Mouse (Mus musculus) midbrain, embryonic 12.5 days (tissue): ENCODE data around the gene Bcl2l1. TPM values are rescaled to one million over a fixed set of nuclear protein-coding genes. Genes with fewer than 3 reads are reported as not detected.
A peak's percentile ranks its signal among the peaks of the same experiment; 100 is the strongest.

Experiments
- ATAC-seq: fragments of 200-750 bp; cut with Nextera tagmentation; 2 replicates; pipeline ENCODE4 v1.8.0; 2017; ENCODE audit warnings: low read depth, moderate TSS enrichment, moderate library complexity; ENCODE audit not compliant: low FRiP score
- H3K27ac ChIP-seq: fragments of 300-500 bp; sonication (generic); replicated peaks from 2 replicates; pipeline ENCODE4 v1.5.1; 2016; ENCODE audit warnings: mild to moderate bottlenecking
- H3K27me3 ChIP-seq: fragments of 300-500 bp; sonication (generic); 2 replicates; pipeline ENCODE4 v1.6.1; 2016; ENCODE audit warnings: mild to moderate bottlenecking
- H3K36me3 ChIP-seq: fragments of 300-500 bp; sonication (generic); 2 replicates; pipeline ENCODE4 v1.6.1; 2016
- H3K4me1 ChIP-seq: fragments of 300-500 bp; sonication (generic); 2 replicates; pipeline ENCODE4 v1.6.1; 2016
- H3K4me2 ChIP-seq: fragments of 300-500 bp; sonication (generic); replicated peaks from 2 replicates; pipeline ENCODE4 v1.6.1; 2016; ENCODE audit warnings: mild to moderate bottlenecking, moderate library complexity
- H3K4me3 ChIP-seq: fragments of 300-500 bp; sonication (generic); 2 replicates; pipeline ENCODE4 v1.5.1; 2016; ENCODE audit warnings: mild to moderate bottlenecking
- H3K9ac ChIP-seq: fragments of 300-500 bp; sonication (generic); replicated peaks from 2 replicates; pipeline ENCODE4 v1.6.1; 2016; ENCODE audit warnings: mild to moderate bottlenecking, moderate library complexity
- H3K9me3 ChIP-seq: fragments of 300-500 bp; sonication (generic); 2 replicates; pipeline ENCODE4 v1.6.1; 2016; ENCODE audit warnings: mild to moderate bottlenecking
- WGBS: fragments of 180-500 bp; shearing (Covaris S2); methylation state at CpG from one replicate; pipeline ENCODE4 v1.1.7; 2016; 5-methylcytosine and 5-hydroxymethylcytosine counted together
- microRNA-seq: library from miRNA; unstranded; fragments of <30 nt; microRNA quantifications from one replicate; pipeline ENCODE4, GENCODE M21; 2017
- polyA plus RNA-seq: library from polyadenylated mRNA; unstranded; fragments of >200 nt; fragmentation: Nextera tagmentation; extraction: Ambion mirVana; gene quantifications from 2 replicates; pipeline ENCODE4 v1.2.1, GENCODE M21; 2016

Gene Bcl2l1
- polyA plus RNA-seq, 1 experiment from 2014 or later: 156 TPM

DNA sequence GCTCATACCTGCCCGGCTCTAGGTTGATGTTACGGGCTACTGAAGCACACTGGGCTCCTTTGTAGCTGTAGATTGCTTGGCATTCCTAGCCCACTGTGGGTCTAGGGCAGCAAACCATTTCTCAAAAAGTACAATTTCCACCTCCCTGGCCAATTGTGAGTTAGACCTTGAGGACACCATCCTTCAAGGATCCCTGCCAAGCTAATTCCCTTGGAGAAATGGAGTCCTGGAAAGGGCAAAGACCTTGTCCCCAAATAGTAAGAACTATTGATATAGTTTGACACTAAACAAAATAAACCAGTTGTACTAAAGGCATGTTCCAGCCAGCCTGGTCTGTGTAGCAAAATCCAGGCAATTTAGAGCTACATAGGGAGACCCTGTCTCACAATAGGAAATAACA is 93.2 kb downstream of the Bcl2l1 start:
- 58% methylated on average over 2 of the region's 2 CpGs for WGBS
- Histone ChIP-seq H3K4me2 (peak overlapping the region; percentile 80), H3K27ac (peak overlapping the region; percentile 25), H3K27me3 (peaks cover 17% of the 10 kb centered on the region), H3K9ac (peak overlapping the region; percentile 75; the same call in 1 of the 2 replicates), H3K4me3 (peak overlapping the region; percentile 63), H3K9me3 (no peaks in the 10 kb centered on the region), H3K36me3 (no peaks in the 10 kb centered on the region), H3K4me1 (peaks cover 69% of the 10 kb centered on the region)
- no peak for ATAC-seq

DNA sequence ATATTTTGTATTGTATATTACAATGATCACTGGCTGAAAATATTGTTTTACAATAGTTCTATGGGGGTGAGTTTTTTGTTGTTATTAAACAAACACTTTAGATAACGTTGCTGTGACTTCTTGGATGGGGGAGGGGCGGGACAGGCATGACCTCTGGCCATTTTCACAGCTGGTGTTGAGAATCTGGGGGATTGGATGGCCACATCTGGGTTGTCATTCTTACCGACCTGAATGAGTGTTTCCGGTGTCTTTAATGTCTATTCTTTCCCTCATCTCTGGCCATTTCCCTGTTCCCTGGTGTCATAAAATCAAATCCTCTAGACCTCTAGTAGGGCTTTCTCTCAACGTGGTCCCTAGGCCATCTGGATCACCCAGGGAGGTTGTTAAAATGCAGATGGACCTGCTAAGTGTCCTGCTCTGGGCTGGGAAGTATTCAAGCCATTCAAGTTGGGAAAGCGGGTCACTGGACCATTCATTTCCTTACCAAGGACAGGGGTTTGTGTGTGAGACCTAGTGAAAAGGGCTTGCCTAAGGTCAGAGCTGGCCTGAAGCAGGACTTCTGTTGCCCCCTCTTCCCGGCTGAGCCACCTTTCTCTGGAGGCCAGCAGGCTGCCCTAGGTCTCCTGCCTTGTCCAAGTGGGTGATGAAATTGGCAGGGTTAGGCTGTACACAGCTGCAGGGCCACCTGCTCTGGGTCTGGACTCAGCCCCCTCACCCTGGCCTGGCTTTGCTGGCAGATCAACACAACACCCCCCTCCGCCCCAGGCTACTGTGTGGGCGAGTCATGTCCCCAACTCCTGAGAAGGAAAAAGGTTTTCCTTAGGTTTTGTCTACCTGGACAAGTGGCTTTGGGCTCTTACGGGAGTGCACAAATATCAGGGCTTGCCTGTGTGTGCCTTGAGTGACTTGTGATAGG is 94.0 kb downstream of the Bcl2l1 start:
- Histone ChIP-seq H3K27me3 (peaks cover 17% of the 10 kb centered on the region), H3K4me1 (peaks cover 73% of the 10 kb centered on the region), H3K36me3 (no peaks in the 10 kb centered on the region), H3K27ac (peak overlapping the region; percentile 25), H3K9me3 (no peaks in the 10 kb centered on the region), H3K9ac (peak overlapping the region; percentile 75), H3K4me3 (peak overlapping the region; percentile 63), H3K4me2 (peak overlapping the region; percentile 80)
- 13% methylated on average over 10 of the region's 10 CpGs for WGBS
- ATAC-seq: no peak

DNA sequence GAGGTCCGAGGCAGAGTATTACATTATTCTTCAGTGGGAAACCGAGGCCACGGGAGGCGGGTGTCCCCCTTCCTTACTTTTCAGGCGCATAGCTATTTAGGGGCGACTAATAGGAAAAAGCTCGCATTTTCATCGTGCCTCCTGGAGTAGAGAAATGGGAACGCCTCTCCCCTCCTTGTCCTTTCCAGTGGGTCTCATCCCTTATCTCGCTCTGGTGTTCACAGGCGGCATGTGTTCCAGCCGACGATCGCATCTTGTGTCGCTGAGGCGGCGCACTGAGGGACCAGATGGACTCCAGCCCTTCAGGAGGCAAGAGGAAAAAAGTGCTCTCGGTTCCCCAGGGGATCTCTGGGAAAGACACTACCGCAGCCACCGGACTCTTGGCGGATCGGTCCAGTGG is 94.8 kb downstream of the Bcl2l1 start:
- Histone ChIP-seq H3K36me3 (no peaks in the 10 kb centered on the region), H3K4me2 (peak overlapping the region; percentile 80), H3K9ac (peak overlapping the region; percentile 75), H3K4me1 (peaks cover 67% of the 10 kb centered on the region), H3K27me3 (peaks cover 17% of the 10 kb centered on the region), H3K9me3 (no peaks in the 10 kb centered on the region), H3K27ac (peak overlapping the region; percentile 80), H3K4me3 (peak overlapping the region; percentile 63)
- 0% methylated on average over 22 of the region's 22 CpGs for WGBS
- ATAC-seq: no peak

DNA sequence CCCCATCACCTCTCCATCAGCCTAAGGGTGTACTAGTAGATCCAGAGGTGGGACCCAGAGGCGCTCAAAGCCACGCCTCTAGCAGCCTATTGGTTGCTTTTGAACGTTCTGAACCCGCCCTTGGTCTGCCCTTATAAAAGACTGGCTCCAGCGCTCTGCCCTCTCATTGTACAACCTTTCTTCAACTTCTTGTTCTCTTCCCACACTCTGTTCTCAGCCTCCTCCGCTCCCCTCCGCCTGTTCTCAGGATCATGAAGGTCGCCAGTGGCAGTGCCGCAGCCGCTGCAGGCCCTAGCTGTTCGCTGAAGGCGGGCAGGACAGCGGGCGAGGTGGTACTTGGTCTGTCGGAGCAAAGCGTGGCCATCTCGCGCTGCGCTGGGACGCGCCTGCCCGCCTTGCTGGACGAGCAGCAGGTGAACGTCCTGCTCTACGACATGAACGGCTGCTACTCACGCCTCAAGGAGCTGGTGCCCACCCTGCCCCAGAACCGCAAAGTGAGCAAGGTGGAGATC is 95.4 kb downstream of the Bcl2l1 start, which contains the start of gene Id1:
Gene Id1 (plus strand): TSS at position 162 of the 512 bp plus-strand sequence.
- no peaks in the 10 kb centered on the region for H3K36me3 ChIP-seq
- H3K9ac ChIP-seq: peak within 1 kb of the TSS; percentile 75
- peaks cover 17% of the 10 kb centered on the region for H3K27me3 ChIP-seq
- H3K4me2 ChIP-seq: peak within 1 kb of the TSS; percentile 80
- peak within 1 kb of the TSS; percentile 80 for H3K27ac ChIP-seq
- H3K9me3 ChIP-seq: no peaks in the 10 kb centered on the region
- under 1% methylated on average over 28 of the region's 28 CpGs for whole genome bisulfite sequencing
- ATAC-seq: peak; percentile 67
- peak within 1 kb of the TSS; percentile 63 for H3K4me3 ChIP-seq
- H3K4me1 ChIP-seq: peaks cover 61% of the 10 kb centered on the region

DNA sequence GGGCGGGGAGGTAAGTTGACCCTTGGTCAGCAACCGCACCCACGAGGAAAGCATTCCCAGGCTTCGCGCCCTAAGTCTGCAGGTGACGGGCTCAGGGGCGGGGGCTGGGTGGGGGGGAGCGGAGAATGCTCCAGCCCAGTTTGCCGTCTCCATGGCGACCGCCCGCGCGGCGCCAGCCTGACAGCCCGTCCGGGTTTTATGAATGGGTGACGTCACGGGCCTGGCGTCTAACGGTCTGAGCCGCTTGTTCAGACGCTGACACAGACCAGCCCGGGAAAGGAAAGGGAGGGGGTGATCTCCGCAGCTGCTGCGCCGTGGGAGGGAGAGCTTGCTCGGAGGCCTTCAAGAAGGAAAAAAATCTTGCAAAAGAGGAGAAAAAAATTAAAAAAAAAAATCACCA is 96.5 kb downstream of the Bcl2l1 start:
- peak overlapping the region; percentile 80 for H3K27ac ChIP-seq
- H3K4me2 ChIP-seq: peak overlapping the region; percentile 80
- 0 out of 2 replicates have a peak overlapping the region, but pooled peaks have one; percentile 31 for H3K9ac ChIP-seq
- H3K27me3 ChIP-seq: peaks cover 17% of the 10 kb centered on the region
- H3K4me1 ChIP-seq: peaks cover 60% of the 10 kb centered on the region
- peak; percentile 91 for ATAC-seq
- H3K36me3 ChIP-seq: no peaks in the 10 kb centered on the region
- WGBS: 0% methylated on average over 28 of the region's 28 CpGs
- peak overlapping the region; percentile 63 for H3K4me3 ChIP-seq
- H3K9me3 ChIP-seq: no peaks in the 10 kb centered on the region

DNA sequence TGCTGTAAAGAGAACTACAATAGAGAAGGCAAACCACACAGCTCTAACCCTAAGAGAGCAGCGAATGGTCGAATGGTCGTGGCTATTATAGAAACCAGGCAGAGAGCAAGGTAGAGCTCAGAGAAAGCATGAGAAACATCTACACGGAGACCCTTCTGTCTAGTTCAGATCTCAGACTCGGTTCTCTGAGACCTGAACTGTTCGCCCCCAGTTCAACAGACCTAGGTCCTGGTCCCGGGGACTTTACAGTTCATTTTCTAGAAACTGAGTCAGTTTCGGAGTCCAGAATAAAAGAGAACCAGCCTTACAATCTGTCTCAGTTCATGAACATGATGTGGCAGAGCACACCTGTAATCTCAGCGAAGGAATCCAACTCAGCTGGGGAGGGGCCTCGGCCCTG is 97.0 kb downstream of the Bcl2l1 start:
- Histone ChIP-seq H3K36me3 (no peaks in the 10 kb centered on the region), H3K4me2 (peak overlapping the region; percentile 80), H3K4me1 (peaks cover 61% of the 10 kb centered on the region), H3K9ac (0 out of 2 replicates have a peak overlapping the region, but pooled peaks have one; percentile 31), H3K27me3 (peaks cover 17% of the 10 kb centered on the region), H3K27ac (peak overlapping the region; percentile 31), H3K4me3 (peak overlapping the region; percentile 63), H3K9me3 (no peaks in the 10 kb centered on the region)
- no peak for ATAC-seq
- WGBS: 16% methylated on average over 10 of the region's 10 CpGs

DNA sequence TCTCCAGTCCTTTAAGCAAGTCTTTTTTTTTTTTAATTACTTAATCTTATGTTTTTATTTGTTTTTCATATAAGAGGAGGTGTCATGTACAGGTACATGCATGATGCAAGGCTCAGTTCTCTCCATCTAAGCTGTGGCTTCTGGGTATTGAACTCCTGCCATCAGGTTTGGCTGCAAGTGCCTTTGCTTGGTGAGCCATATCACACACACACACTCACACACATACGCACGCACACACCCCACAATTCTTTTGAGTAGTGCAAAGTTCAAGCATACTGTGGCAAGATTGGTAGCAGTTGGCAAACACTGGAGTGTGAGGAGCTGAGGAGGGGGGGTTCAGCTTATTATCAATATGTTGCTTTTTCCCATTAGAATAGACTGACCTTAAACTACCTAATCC is 98.3 kb downstream of the Bcl2l1 start:
- Histone ChIP-seq H3K27me3 (peaks cover 16% of the 10 kb centered on the region), H3K4me2 (no peak overlapping the region), H3K4me3 (no peak overlapping the region), H3K4me1 (peaks cover 53% of the 10 kb centered on the region), H3K27ac (no peak overlapping the region), H3K9ac (no peak overlapping the region), H3K9me3 (no peaks in the 10 kb centered on the region), H3K36me3 (no peaks in the 10 kb centered on the region)
- WGBS: 82% methylated on average over 2 of the region's 2 CpGs
- no peak for ATAC-seq

Small RNAs within 50 kb of the gene (microRNA-seq; reads per million reads assigned to microRNA genes)
- not detected for gene Gm23802
- 3.7 reads per million, percentile 12 among the genes with 10 or more reads in this experiment for gene Mir5622

Other genes starting within 250 kb of the Bcl2l1 start
- not detected in 2 replicates for gene Defb45, start 232.3 kb downstream of the Bcl2l1 start, polyA plus RNA-seq
- not detected in 2 replicates for gene Defb36, start 227.4 kb downstream of the Bcl2l1 start, polyA plus RNA-seq
- gene Defb25, start 208.7 kb downstream of the Bcl2l1 start, polyA plus RNA-seq: not detected in 2 replicates
- gene Rem1, start 204.8 kb downstream of the Bcl2l1 start, polyA plus RNA-seq: 0.31 TPM in 1 of 2 replicates, not detected in the other
- 142 and 147 TPM in 2 replicates for gene H13, start 162.3 kb downstream of the Bcl2l1 start, polyA plus RNA-seq
- gene Mcts2, start 144.7 kb downstream of the Bcl2l1 start, polyA plus RNA-seq: 38.4 and 39.6 TPM in 2 replicates
- gene Id1, start 95.5 kb downstream of the Bcl2l1 start, polyA plus RNA-seq: 65.1 and 69.6 TPM in 2 replicates
- gene Cox4i2, start 77.6 kb downstream of the Bcl2l1 start, polyA plus RNA-seq: 3.2 and 3.9 TPM in 2 replicates
- 109 and 113 TPM in 2 replicates for gene Tpx2, start 16.2 kb upstream of the Bcl2l1 start, polyA plus RNA-seq
- gene Mylk2, start 79.6 kb upstream of the Bcl2l1 start, polyA plus RNA-seq: not detected in 2 replicates
- gene Foxs1, start 101.5 kb upstream of the Bcl2l1 start, polyA plus RNA-seq: 2.4 and 2.6 TPM in 2 replicates
- gene Dusp15, start 120.0 kb upstream of the Bcl2l1 start, polyA plus RNA-seq: 1.2 and 1.4 TPM in 2 replicates
- gene Ttll9, start 130.8 kb upstream of the Bcl2l1 start, polyA plus RNA-seq: 1.4 and 1.7 TPM in 2 replicates
- 128 and 129 TPM in 2 replicates for gene Pdrg1, start 183.7 kb upstream of the Bcl2l1 start, polyA plus RNA-seq
- gene Xkr7, start 200.1 kb upstream of the Bcl2l1 start, polyA plus RNA-seq: 0.97 and 1.5 TPM in 2 replicates
- 2.6 and 2.7 TPM in 2 replicates for gene Ccm2l, start 234.2 kb upstream of the Bcl2l1 start, polyA plus RNA-seq